Mouse (Mus musculus): Measurements from ENCODE around the gene Sfswap. TPM values are rescaled to one million over a fixed set of nuclear protein-coding genes. Genes with fewer than 3 reads are reported as not detected.
A peak's percentile ranks its signal among the peaks of the same experiment; 100 is the strongest.
"Not testable (repeated sequence)": the region's sequence is repeated elsewhere in the genome, so short reads cannot be mapped to it uniquely, and the experiment has no call there.

The Sfswap gene
- total RNA-seq, 4 experiments from 2014 or later = 16.5 to 23.9 (median 19.9) TPM

GRCm38 (mm10) chr5:129584583-129585541 is 83.8 kb downstream of the Sfswap start:
- no peak for DNase-seq (ENCODE audit: low spot score in 2 of 2)

GRCm38 (mm10) chr5:129586016-129586415 is 85.0 kb downstream of the Sfswap start:
- DNase-seq (ENCODE audit: low spot score in 2 of 2) = peak; percentile 49 to 58

- no peak for DNase-seq (ENCODE audit: low spot score in 2 of 2)
Measured at GRCm38 (mm10) chr5:129586471-129586870, 85.5 kb downstream of the Sfswap start.

- DNase-seq (ENCODE audit: low spot score in 2 of 2) = no peak
Measured at GRCm38 (mm10) chr5:129590915-129591314, 89.9 kb downstream of the Sfswap start.

- DNase-seq (ENCODE audit: low spot score in 2 of 2) = peak; percentile 36 to 63
Measured at GRCm38 (mm10) chr5:129594116-129595114, 93.4 kb downstream of the Sfswap start.

- no peak for DNase-seq (ENCODE audit: low spot score in 2 of 2)
Measured at GRCm38 (mm10) chr5:129602071-129602487, 101.1 kb downstream of the Sfswap start.

- DNase-seq (ENCODE audit: low spot score in 2 of 2) = no peak
Measured at GRCm38 (mm10) chr5:129607476-129607875, 106.5 kb downstream of the Sfswap start.

- DNase-seq (ENCODE audit: low spot score in 2 of 2) = peak; percentile 32 to 42
Measured at GRCm38 (mm10) chr5:129611060-129611459, 110.0 kb downstream of the Sfswap start.

- not testable (repeated sequence) for DNase-seq (ENCODE audit: low spot score in 2 of 2)
Measured at GRCm38 (mm10) chr5:129620600-129620999, 119.6 kb downstream of the Sfswap start.

Other genes with a start within 250 kb of the Sfswap start
- under 1 TPM; 0.22 to 0.58 (median 0.40) TPM for gene Mmp17, start 82.9 kb downstream of the Sfswap start, total RNA-seq (2022)
- gene Zfp11, start 168.9 kb downstream of the Sfswap start, total RNA-seq (2022) = 1 to 10 TPM; 2.1 to 2.6 (median 2.4) TPM
- not detected for gene Sept14, start 207.3 kb downstream of the Sfswap start, total RNA-seq (2022)
- 10 to 100 TPM; 51.7 to 62.7 (median 57.5) TPM for gene Mrps17, start 214.3 kb downstream of the Sfswap start, total RNA-seq (2022)
- 100 to 1,000 TPM; 494 to 562 (median 513) TPM for gene Nipsnap2, start 223.8 kb downstream of the Sfswap start, total RNA-seq (2022)

Measured in gastrocnemius, adult 8-10 months (tissue).